Mouse (Mus musculus) naive thymus-derived CD4-positive, alpha-beta T cell, adult 2 months (primary cell): ENCODE measurements around the gene Cd6.

Source experiments
- DNase-seq: peaks from one replicate; pipeline ENCODE4 v3.0.0-alpha.2; 2011; ENCODE audit warnings: low read depth

The Cd6 gene

DNA sequence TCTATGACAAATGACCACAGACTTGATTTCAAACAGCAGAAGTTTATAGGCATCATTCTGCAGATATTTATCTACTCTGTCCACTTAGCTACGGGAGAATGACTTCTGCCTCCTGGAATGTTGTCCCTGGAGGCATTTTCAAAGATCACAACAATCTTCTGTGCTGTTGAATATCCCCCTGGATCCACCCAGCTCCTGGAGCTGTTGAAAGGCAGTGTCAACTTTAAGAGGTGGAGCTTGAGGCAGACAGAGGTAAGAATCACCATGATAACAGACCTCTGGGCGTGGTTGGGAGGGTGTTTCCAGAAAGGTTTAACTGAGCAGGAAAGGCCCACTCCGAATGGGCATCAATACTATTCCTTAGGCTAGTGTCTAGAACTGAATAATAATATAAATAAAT is 5.8 kb upstream of the Cd6 start:
- no peak for DNase-seq

DNA sequence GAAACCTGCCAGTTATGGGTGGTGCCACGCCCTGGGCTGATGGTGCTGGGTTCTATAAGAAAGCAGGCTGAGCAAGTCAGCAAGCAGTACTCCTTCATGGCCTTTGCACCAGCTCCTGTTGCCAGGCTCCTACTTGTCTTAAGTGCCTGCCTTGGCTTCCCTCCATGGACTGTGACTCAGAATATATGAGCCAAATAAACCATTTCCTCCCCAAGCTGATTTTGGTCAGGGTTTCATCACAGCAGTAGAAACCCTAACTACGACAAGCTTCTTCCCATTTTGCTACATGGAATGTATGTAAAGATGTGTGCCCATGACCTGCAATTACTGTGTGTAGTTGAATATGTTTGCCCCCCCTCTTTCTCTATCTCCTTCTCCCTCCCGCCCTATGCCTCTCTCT is 3.8 kb upstream of the Cd6 start:
- DNase-seq = no peak

DNA sequence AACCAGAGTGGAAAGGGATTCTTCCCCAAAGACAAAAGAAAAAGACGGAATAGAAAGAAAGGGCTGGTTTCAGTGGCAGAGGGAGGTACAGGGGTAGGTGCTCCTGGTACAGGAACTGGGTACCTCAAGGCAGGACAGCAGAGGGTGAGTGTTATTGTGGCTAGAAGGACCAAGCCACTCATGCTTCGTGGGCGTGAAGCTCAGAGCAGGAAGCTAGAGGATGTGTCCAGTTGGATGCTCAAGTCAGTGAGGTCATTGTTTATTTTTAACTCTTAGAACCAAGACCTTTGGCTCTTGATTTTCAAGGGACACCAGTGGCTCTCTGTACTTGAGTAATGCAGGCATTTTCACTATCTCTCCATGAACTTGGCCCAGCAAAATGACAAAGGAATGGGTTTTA is 2.2 kb upstream of the Cd6 start:
- no peak for DNase-seq

DNA sequence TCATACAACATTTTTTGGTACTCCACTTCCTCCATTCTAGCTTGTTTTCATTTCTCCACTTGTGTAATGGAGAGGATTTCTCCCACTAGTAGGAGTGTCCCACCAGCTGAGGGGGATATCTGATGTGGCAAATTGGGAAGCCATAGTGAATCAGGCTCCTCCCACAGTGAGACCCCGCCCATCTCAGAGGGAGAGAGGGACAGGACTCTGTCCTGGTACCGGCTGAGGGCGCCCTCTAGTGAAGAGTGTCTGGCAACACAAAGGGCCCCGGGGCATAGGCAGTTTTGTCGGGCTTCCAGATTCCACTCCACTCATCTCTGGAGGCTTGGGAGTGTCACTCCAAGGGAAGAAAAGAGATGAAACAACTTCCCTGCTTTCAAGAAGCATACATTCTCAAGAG is 1.6 kb upstream of the Cd6 start:
- DNase-seq = peak; percentile 90

DNA sequence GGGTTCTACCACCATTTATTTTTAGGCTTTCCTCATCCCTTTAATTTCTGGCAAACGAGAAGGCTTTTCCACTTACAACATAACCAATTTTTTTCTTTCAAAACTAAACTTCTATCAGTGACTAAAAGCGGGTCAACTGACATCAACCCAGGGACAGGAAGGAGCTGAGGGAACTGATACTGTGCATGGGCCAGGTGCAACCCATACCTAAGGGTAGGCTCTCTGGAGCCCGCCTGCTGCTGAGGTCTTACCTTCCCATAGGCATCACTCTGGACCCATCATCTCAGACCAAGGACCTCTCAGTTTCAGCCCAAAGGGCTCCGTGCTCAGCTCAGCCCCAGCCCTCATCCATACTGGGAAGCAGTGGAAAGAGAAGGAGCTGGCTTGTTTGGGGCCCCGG is 1.5 kb downstream of the Cd6 start:
- DNase-seq = no peak

DNA sequence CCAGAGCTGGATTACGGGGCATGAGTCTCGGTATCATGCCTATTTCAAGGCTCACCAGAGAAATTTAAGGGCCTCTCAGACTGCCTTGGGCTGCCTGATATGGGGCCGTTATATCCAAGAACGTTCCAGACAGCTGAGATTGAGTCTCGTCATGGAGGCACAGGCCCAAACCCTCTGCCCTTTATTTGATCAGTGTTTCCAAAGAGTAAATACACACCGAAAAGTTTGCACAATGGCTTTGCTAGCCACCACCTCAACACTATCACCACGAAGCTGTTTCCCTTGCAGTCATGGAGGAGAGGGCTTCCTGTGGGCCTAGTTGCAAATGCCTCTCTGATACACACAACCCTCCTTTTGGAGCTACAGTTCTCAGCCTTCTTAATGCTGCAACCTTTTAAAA is 5.8 kb downstream of the Cd6 start:
- DNase-seq = no peak

DNA sequence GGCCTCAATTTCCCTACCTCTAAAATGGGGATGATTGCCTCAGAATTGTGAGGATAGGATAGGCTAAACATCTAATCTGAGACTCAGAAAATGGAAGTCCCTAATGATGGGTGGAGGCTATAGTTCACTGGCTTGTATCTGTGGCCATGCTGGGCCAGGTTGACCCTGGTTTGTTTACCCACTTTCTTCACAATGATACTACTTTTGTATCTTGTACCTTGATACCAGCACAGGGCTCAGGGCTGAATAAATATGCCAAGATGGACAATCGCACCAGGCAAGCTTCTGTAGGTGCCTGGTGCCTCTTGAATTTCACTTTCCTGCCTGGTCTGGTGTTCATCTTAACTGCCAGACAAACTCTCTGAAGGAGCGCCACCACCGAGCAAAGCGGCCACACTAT is 7.3 kb downstream of the Cd6 start:
- no peak for DNase-seq

DNA sequence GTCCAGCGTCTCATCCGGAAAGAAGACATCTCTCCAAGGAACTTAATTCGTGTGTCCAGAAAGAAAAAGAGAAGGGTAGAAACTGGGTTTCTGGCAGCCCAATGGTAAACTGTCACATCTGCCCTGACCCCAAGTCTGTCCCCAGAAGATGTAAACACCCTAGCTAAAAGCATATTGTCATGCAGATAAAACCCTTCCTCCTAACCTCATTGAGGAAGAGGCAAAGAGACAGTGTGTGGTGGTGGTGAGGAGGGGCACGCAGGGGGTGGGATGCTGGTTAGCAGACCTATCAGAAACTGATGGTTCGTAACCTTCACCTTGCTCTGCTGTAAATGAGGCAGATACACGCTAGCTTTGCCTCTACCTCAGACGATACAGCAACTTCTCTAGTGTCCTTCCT is 8.5 kb downstream of the Cd6 start:
- no peak for DNase-seq

DNA sequence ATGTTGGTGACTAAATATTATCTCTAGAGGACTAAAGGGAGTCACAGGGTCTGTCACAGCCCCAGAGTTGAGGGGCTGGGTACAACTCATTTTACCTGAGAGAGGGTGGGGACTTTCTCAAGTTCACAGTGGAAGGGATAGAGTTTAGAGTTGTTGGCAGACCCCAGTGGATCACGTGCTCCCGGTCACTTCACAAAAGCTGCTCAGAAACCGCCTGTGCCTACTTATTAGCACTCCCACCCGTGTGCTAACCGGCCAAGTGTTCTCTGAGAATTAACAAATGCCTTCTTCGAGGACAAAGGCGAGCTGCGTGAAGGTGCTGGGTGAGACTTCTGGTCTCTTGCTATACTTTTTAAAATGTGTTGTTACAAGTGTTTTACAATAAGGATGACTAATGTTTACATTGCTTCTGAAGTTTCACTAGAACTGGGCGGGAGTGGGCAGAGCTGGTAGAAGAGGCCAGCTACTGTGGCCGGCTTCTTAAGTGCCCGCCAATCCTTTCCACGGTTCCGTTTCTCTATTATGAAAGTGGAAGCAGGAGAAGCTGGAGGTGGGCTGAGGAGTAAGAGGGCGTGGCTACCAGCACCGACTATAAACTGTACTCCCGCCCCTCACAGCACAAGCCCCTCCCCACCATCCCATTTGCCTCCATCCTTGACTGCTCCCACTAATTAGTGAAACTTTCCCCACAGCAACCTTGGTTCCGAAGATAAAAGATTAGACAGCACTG is 11.5 kb downstream of the Cd6 start:
- DNase-seq = no peak

DNA sequence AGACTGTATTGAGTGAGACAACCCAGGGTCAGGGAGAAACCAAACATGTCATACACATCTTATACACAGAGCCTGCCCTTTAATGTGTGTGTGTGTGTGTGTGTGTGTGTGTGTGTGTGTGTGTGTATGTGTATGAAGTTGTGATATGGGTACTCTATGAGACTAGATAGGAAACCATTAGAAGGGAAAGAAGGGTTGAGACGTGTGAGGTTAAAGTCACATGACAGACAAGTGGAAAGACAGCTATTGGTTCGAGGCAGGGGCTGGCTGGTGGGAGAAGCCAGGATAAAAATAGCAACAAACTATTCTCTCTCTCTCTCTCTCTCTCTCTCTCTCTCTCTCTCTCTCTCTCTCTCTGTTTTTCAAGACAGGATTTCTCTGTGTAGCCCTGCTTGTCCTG is 13.4 kb downstream of the Cd6 start:
- peak; percentile 48 for DNase-seq

DNA sequence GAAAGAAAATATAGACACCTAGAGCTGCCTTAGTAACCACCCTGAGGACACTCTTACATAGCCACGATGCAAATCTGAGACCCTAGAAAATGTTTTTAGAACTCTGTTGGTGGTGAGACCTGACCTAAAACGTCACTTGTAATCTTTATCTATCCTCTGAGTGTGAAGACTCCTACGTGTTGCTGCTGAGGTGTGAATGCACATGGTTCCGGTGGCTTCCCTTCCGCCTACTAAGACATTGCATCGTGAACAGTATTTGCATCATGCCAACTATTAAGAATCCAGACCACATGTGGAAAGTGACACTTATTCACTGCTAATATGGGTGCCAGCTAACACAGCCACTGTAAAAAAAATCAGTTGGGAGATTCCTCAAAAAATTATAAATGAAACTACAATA is 14.0 kb downstream of the Cd6 start:
- peak; percentile 46 for DNase-seq

DNA sequence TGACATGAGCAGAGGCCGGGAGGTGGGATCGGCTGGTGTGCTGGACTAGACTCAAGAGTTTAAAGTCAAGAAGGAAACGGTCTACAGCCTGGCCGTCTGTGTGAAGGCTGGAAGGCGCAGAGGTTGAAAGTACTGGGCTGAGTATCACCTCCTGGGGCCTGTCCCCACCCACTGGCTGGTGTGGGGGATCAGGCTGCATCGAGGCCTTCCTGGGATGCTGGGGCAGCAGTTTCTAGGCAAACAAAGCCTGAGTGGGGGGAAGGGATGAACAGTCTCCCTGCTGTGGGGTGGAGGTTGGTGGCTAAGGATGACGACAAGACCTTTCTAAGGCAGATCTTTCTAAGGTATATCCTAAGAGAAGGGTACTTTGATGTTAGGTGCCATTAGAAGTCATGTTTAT is 16.0 kb downstream of the Cd6 start:
- no peak for DNase-seq

DNA sequence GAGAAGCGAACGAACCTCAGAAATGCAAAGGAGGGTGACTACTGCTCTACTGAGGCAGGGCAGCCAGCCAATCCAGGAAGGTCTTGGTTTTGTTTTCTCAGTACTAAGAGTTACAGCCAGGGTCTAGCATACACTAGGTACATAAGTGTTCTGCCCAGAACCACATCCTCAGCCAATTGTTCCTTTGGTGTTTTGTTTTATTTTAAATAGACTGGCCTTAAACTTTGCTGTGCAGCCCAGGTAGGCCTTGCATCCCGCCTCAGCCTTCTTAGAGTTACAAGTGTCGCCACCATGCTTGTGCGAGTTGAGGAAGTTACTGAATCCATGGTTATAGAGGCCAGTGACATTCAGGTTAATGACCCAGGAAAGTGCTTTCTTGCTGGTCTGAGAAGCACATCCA is 16.8 kb downstream of the Cd6 start:
- peak; percentile 62 for DNase-seq

DNA sequence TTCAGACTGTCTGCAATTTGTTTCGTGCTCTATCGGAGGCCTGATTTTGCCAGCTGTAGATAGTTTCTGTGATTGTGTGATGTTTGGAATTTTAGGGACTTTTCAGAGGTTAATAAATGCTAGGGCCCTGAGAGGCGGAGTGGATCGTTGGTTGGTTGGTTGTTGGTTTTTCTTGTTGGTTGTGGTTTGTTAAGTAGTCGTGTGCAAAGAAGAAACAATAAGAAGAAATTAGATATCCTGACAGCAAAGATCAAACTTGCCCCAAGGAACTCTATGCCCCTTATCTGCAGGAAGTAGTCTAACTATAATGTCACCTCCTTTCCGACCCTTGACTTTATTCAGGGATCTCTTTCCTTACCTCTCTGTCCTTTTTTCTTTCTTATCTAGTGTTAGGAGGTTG is 18.4 kb downstream of the Cd6 start:
- peak; percentile 54 for DNase-seq

DNA sequence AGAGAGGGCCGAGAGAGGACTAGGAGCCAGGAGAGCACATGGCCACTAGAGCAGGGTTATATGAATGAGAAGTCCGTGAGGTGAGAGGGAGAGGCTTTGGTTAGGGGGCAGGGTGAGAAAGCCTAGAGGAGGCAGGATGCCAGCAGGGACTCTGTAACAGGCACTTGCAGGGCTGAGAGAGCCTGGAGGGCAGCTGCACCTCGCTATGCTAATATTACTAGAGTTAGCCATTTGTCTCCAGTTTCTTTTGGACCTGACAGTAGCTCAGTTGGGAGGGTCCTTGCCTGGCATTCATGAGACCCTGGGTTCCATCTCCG is 19.7 kb downstream of the Cd6 start:
- no peak for DNase-seq

DNA sequence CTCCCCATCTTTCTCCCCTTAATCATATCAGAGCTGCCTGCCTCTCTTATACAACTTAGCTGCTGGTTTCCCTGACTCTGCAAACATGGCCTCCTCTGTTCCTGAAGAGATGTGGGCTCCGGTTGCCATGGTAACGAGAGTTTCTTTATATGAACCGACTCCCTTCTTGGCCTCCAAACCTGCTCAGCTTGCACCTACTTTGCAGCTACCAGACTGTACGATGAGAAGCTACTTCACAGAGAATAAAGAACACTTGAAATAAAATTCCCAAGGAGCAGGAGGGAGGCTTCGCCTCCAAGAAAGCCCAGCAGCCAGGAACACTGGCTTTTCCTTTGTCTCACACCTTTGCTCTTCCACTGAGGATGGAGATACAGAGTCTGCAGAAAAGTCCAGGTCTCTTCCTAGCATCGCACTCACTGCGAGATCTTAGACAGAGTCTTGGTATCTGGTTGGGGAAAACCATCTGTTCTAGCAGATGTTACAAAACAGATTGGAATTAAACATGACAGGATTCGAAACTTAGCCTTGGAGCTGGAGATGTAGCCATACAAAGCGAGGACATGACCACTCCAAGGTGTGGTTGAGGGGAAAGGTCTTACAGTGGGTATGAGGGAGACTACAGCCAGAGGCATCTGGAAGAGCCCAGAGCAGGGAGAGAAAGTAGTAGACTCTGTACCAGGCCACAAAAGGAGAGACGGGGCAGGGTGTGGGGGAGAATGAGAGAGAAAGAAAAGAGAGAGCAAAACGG is 20.3 kb downstream of the Cd6 start:
- peak; percentile 54 for DNase-seq

DNA sequence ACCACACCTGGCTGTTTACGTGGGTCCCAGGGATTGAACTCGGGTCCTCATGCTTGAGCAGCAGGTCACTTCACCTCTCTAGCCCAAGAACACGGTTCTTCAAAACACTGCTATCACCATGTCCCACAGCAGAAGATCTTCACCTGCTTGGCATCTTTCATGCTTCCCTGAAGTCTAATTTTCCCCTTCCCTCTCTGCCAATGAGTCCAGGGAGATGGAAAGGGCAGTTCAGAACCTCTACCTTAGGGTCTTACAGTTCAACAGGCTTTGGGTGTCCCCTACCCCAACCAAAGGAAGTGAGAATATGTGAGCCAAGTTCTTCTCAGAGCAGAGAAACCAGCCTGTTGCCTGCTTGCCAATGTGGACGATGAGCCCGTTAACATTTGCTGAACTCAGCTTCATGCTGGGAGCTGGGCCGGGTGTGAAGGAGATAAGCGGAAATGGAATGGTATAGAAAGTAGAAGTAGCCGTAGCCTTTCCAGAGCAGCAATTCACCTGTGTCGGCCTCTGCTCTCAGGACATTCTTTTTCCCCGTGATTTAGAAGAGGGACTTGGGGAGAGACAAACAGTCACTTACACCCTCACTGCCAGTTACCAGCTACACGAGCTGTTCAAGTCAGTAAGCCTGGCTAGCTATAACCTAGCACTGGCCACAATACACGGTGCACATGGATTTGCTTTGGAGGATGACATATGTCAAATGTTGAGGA is 21.2 kb downstream of the Cd6 start:
- DNase-seq = no peak

DNA sequence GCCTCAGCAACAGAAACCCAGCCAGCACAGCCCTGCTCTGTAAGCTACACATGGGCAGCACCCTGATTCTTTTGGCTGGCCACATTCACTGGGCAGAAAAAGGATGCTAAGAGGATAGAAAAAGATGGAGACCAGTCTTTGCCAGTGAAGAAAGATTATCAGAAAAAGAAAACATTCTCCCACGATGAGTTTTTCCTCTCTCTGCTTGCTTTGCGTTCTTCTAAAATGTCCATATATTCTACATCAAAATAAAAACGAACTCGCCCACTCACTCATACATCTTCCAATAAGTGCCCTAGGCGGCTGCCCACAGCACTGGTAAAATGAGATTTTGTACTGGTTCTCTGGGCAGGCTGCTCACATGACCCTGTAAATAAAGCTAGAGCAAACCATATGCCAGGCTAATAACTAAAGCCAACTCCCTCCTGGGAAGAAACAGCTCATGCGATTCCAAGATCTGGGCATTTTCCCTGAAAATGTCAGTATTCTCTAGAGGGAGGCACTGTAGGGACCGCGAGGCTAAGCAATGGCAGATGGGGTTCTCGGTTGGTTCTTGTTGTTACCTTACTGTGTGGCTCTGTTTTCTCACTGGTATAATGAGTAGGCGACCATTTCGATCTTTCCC is 24.1 kb downstream of the Cd6 start:
- no peak for DNase-seq

DNA sequence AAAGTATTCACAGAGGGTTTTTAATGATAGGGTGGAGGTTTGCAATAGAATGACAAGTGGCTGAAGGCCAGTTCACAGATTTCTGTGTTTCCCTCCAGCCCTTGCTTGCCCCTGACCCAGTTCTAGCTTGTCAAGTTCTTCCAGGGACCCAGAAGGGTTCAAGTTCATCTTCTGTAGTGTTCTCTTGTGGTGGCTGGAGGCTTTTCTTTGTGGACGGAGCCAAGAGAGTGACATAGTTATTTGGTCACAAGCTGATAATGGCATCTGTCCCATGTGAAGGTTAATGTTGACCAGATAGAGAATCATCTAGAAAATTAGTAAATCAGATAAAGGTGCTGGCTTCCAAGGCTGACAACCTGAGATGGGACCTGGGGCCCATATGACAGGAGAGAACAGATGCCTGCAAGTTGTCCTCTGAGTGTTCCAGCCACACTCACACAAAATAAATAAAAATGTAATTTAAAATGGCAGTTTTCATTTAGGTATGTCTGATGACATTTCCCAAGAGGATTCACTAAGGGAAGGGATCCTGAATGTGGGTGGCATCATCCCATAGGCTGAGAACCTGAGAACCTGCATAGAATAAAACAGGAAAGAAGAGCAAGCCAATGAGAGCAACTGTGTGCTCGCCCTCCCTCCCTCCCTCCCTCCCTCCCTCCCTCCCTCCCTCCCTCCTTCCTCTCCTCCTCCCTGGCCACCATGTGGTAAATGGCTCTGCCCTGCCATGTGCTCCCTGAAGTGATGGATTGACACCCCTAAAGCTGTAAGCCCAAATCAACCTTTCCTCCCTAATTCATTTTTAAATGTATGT is 24.8 kb downstream of the Cd6 start:
- DNase-seq = no peak

DNA sequence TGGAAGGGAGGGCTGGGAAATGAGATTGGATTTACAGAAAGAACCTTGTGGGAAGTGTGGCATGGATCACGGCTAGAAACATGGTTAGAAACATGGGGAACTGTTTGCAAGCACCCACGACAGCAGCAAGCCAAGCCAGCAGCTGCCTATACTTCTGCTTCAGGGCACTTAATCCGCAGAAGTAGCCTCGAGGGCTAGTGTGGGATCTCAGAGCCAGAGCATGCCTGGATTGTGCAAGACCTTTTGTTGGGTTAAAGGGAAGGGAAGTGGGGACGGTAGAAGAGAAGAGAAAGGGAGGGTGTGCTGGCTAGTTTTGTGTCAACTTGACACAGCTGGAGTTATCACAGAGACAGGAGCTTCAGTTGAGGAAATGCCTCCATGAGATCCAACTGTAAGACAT is 26.1 kb downstream of the Cd6 start:
- no peak for DNase-seq

DNA sequence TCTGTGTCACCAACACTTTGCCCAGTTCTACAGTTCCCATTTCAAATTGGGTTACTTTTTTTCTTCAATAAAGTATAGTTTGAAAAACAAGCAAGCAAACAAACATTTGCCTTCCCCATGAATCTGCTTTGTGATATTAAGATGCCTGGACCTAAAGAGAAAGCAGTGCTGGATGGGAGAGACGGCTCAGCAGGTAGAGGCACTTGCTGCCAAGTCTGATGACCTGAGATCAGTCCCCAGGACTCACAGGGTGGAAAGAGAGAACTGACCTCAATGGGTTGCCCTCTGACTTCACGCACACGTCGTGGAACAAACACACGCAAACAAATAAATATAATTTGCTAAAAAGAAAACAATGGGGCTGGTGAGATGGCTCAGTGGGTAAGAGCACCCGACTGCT is 28.0 kb downstream of the Cd6 start:
- no peak for DNase-seq

DNA sequence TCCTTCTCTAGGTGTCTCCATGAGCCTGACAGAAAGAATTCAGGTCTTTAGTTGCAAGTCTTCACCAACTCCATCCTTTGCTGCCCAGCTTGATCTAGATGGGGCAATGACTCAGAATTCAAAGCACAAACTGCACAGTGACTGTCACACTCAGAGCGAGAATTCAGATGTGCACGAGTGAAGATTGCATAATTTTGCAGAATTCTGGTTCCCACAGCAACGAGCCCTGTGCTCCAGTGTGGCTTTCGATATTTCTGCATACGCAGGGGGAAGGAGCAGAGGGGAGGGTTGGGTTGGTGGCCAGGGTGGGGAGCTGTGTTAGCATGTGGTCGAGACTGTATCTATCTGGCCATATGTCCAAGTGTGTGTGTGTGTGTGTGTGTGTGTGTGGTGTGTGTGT is 28.8 kb downstream of the Cd6 start:
- no peak for DNase-seq
